Mouse (Mus musculus) spleen, adult 2 months (tissue): Measurements from ENCODE around the gene Slc15a3. TPM values are rescaled to one million over a fixed set of nuclear protein-coding genes. Genes with fewer than 3 reads are reported as not detected.
A peak's percentile ranks its signal among the peaks of the same experiment; 100 is the strongest.

Experiments used
- DNase-seq, 2 experiments: peaks; one replicate each; pipeline versions ENCODE4 v3.0.0 to v3.0.0-alpha.2; 2012 to 2021; ENCODE audit warnings: low spot score in 2 of 2, low read depth in 1 of 2
- H3K27ac ChIP-seq: fragments of 200-500 bp; 2 replicates; pipeline ENCODE4 v1.5.1; 2012; ENCODE audit warnings: low read length, inconsistent platforms; ENCODE audit not compliant: insufficient read depth
- H3K27me3 ChIP-seq: fragments of 200-500 bp; 2 replicates; pipeline ENCODE4 v1.6.1; 2012; ENCODE audit warnings: mild to moderate bottlenecking, moderate library complexity, low read length, inconsistent platforms; ENCODE audit not compliant: control insufficient read depth, insufficient read depth
- H3K36me3 ChIP-seq: fragments of 200-500 bp; 2 replicates; pipeline ENCODE4 v1.6.1; 2012; ENCODE audit warnings: mild to moderate bottlenecking, low read length, inconsistent platforms; ENCODE audit not compliant: control insufficient read depth, insufficient read depth
- H3K4me1 ChIP-seq: fragments of 200-500 bp; 2 replicates; pipeline ENCODE4 v1.6.1; 2011; ENCODE audit warnings: inconsistent platforms; ENCODE audit not compliant: control insufficient read depth, insufficient read depth, insufficient read length
- H3K4me3 ChIP-seq: fragments of 200-500 bp; 2 replicates; pipeline ENCODE4 v1.5.1; 2011; ENCODE audit warnings: mild to moderate bottlenecking, inconsistent platforms; ENCODE audit not compliant: insufficient read depth, insufficient read length; ENCODE audit errors: extremely low read depth
- CTCF ChIP-seq: fragments of 200-500 bp; IDR thresholded peaks from 2 replicates; pipeline ENCODE4 v1.5.1; 2011; ENCODE audit warnings: mild to moderate bottlenecking, inconsistent platforms; ENCODE audit not compliant: insufficient read depth, insufficient read length, insufficient replicate concordance; ENCODE audit errors: extremely low read depth
- POLR2A ChIP-seq: fragments of 200-500 bp; IDR thresholded peaks from 2 replicates; pipeline ENCODE4 v1.6.1; 2011; ENCODE audit warnings: low read depth, low read length, inconsistent platforms
- WGBS: fragments of 180-500 bp; shearing (Covaris S2); methylation state at CpG from one replicate; pipeline ENCODE4 v1.1.7; 2018; 5-methylcytosine and 5-hydroxymethylcytosine counted together
- polyA plus RNA-seq: library from polyadenylated mRNA; depleted of rRNA; stranded (reverse); fragments of >200 nt; gene quantifications from 2 replicates; pipeline ENCODE4 v1.2.3, GENCODE M21; 2012; rRNA removed

The Slc15a3 gene
- polyA plus RNA-seq, result 39.7 and 45.4 TPM in 2 replicates

DNA sequence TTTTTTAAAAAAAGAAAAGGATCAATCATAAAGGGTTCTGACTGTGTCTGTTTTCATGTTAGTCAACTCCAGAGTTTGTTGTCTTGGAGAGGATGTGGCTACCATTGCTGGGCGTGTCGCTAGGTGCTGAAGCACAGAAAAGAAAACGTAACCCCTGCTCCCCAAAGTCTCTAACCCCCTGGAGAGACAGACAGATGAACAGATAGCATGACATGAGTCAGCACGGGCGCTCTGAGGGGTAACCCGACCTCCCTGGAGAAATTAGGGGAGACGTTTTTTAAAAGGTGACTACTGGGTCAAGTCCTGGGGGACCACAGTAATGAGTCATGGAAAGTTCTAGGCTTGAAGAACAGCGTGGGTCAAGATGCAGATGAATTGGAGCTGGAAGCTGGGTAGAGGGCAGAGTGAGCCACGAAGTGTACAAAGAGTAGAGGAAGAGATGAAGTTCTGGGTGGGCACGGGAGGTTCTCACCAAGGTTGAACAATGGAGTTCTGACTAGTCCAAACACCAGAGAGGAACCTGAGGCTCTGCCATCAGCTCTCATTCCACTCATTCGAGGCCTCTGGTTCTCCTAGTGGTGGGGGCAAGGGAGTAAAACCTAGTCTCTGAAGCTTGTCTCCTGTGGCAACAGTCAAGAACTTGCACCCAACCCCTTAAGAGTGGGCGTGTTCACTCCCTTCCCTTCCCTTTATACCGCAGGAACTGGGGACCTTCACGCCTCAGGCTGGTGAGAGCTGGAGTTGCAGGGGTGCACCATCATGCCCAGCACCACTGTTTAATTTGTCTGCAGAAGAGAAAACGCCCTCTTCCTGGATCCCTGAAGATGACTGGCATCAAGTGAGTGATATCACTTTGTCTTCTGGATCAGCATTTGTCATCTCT is at the start of gene Slc15a3:
Slc15a3 (plus strand) TSS at position 718 of the 883 bp plus-strand sequence.
- H3K4me3 ChIP-seq, result no peak within 1 kb of the TSS
- DNase-seq, result no peak
- WGBS, result 36% methylated on average over 15 of the region's 15 CpGs
- H3K36me3 ChIP-seq, result no peaks in the 10 kb centered on the region
- no peaks in the 10 kb centered on the region for H3K27me3 ChIP-seq
- no peak within 1 kb of the TSS for H3K27ac ChIP-seq
- H3K4me1 ChIP-seq, result peaks cover 24% of the 10 kb centered on the region
- TF ChIP-seq CTCF, result no peak
- no peak for TF ChIP-seq POLR2A

DNA sequence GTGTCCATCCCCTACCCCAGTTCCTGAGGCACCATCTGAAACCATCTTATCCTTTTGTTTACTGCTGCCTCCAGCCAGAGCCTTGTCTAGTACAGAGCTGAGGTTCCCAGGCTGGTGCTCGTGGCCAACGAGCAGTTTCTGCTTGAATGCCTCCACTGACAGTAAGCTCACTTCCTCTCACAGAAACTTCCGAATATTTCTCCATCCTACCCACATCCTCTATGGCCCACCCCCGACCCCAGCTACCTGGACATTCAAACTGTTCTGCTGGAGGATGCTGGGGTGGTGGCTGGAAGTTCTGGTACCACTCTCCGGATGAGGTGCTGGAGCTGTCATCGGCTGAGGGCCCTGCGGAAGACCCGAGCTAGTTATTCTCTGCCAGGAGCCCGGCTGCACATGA is 49.2 kb upstream of the Slc15a3 start:
- Histone ChIP-seq H3K4me3 (no peak overlapping the region), H3K27ac (no peak overlapping the region), H3K27me3 (no peaks in the 10 kb centered on the region), H3K36me3 (no peaks in the 10 kb centered on the region), H3K4me1 (peaks cover 27% of the 10 kb centered on the region; the same call in 1 of the 2 replicates)
- DNase-seq, result peak in 1 of 2 experiments; percentile 18
- 48% methylated on average over 9 of the region's 9 CpGs for WGBS
- no peak for TF ChIP-seq CTCF
- no peak for TF ChIP-seq POLR2A

DNA sequence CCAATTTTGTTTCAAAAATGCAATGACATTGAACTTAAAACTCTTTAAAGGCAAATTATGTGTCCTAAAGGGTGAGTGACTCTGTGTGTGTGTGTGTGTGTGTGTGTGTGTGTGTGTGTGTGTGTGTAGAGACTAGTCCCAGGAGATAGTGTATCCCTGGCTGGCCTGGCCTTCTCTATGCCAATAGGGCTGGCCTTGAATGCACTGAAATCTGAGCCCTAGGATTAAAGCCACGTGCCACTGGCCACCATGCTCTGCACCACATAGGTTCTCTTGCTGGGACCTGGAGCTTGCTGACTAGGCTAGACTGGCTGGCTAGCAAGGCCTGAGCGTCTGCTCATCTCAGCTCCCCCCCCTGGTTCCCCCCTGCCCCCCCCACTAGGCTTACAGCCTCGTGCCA is 46.5 kb upstream of the Slc15a3 start:
- TF ChIP-seq POLR2A, result no peak
- no peak for TF ChIP-seq CTCF
- DNase-seq, result no peak
- 77% methylated on average over 3 of the region's 3 CpGs for WGBS
- Histone ChIP-seq H3K27ac (no peak overlapping the region), H3K4me1 (peaks cover 13% of the 10 kb centered on the region; the same call in 1 of the 2 replicates), H3K27me3 (no peaks in the 10 kb centered on the region), H3K4me3 (no peak overlapping the region), H3K36me3 (no peaks in the 10 kb centered on the region)

DNA sequence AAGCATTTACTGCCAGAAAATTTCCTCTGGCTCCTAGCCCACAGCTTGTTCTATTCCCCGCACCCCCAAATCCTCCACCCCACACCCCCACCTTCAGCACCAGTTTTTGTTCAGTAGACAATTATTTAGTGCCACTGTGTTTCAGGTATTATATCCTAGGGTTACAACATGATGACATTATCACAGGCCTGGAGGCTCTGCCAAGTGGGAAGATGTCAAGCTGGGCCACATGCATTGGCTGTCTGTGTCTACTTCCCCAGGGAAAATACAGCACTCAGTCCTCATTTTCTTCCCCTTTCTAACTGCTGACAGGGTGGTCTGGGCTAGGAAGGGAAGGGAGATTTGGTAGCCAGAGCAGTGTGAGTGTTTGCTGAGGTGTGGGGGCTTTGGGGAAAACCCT is 44.6 kb upstream of the Slc15a3 start:
- TF ChIP-seq CTCF (no peak), POLR2A (no peak)
- WGBS, result 87% methylated on average over 1 of the region's 1 CpGs
- Histone ChIP-seq H3K36me3 (no peaks in the 10 kb centered on the region), H3K4me3 (no peak overlapping the region), H3K27me3 (no peaks in the 10 kb centered on the region), H3K4me1 (peaks cover 3% of the 10 kb centered on the region; the same call in 1 of the 2 replicates), H3K27ac (no peak overlapping the region)
- DNase-seq, result no peak

DNA sequence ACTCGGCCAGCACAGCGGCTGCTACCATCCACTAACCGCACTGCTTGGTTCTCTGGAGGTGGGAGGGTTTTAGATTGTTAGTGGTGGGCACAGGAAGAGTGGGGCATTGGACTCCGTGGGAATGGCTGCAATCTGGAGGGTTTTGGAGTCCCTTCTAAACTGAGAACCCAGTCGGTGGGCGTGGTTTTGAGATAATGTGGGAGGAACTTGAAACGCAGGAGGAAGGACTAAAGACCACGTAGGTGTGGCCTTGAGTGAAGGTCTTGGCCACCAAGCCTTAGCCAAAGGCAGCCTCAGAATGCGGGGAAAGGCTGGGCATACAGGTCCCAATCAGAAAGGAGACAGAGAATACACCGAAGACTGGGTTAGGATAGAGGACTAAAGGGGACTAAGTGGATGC is 41.0 kb upstream of the Slc15a3 start:
- DNase-seq, result no peak
- no peak overlapping the region for H3K27ac ChIP-seq
- 78% methylated on average over 10 of the region's 10 CpGs for WGBS
- no peak overlapping the region for H3K4me3 ChIP-seq
- H3K36me3 ChIP-seq, result no peaks in the 10 kb centered on the region
- H3K4me1 ChIP-seq, result no peaks in the 10 kb centered on the region
- H3K27me3 ChIP-seq, result no peaks in the 10 kb centered on the region
- no peak for TF ChIP-seq CTCF

DNA sequence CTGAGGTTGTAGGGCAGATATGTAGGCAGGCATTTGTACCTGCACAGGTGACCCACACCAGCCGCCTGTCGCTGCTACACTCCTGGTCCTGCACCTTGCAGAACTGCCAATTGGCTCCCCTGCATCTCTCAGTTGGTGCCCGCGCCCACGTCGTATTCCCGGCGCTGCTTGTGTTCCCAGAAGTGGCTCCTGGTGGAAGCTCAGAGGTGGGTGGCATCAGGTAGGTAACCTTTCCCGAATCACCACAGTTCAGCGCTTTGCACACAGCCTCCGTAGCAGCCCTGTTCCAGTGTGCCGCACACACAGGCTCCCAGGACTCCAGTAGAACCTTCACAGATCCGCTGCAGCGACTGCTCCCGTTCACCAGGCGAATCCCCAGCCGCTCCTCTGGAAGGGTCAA is 40.4 kb upstream of the Slc15a3 start:
- no peak for DNase-seq
- Histone ChIP-seq H3K36me3 (no peaks in the 10 kb centered on the region), H3K27me3 (no peaks in the 10 kb centered on the region), H3K27ac (no peak overlapping the region), H3K4me1 (no peaks in the 10 kb centered on the region), H3K4me3 (no peak overlapping the region)
- TF ChIP-seq POLR2A, result no peak
- no peak for TF ChIP-seq CTCF
- 97% methylated on average over 17 of the region's 17 CpGs for WGBS

DNA sequence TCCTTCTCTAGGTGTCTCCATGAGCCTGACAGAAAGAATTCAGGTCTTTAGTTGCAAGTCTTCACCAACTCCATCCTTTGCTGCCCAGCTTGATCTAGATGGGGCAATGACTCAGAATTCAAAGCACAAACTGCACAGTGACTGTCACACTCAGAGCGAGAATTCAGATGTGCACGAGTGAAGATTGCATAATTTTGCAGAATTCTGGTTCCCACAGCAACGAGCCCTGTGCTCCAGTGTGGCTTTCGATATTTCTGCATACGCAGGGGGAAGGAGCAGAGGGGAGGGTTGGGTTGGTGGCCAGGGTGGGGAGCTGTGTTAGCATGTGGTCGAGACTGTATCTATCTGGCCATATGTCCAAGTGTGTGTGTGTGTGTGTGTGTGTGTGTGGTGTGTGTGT is 38.5 kb upstream of the Slc15a3 start:
- no peak for TF ChIP-seq CTCF
- no peak for TF ChIP-seq POLR2A
- Histone ChIP-seq H3K36me3 (no peaks in the 10 kb centered on the region), H3K27ac (no peak overlapping the region), H3K27me3 (no peaks in the 10 kb centered on the region), H3K4me3 (no peak overlapping the region), H3K4me1 (no peaks in the 10 kb centered on the region)
- no peak for DNase-seq
- 18% methylated on average over 6 of the region's 6 CpGs for WGBS
